ENCODE assay signal across 11 mouse cellular contexts in genomic region chr10:75091478-75092152, GRCm38 (mm10). TPM values are rescaled to one million over a fixed set of nuclear protein-coding genes. Genes with fewer than 3 reads are reported as not detected.
DNase-seq lines count a peak whose midpoint lies in the region; ATAC-seq lines count a peak whose summit lies in the region.
"Had no signal": no experiment of that assay in that cellular context is flagged by ENCODE, and none has a peak within 500 bp of the region (broad histone marks: within the 10 kb centered on the region; RNA-seq: fewer than 3 reads in every experiment).

No protein-coding gene starts in this region.

- no peak overlapping the region for H3K4me3 ChIP-seq in forebrain, embryonic 14.5 days (ENCODE audit: low read depth, low read length)
- H3K4me3 ChIP-seq in forebrain, embryonic 10.5 days = no peak overlapping the region
- H3K4me3 ChIP-seq in heart, embryonic 12.5 days = no peak overlapping the region

- peaks cover 2% of the 10 kb centered on the region; the same call in 1 of the 2 replicates for H3K36me3 ChIP-seq in forebrain, embryonic 14.5 days (ENCODE audit: control insufficient read depth, insufficient read depth, low read length)
- peaks cover 9% of the 10 kb centered on the region for H3K36me3 ChIP-seq in forebrain, embryonic 10.5 days (replicated peaks)
- no peaks in the 10 kb centered on the region; the same call in 1 of the 2 replicates for H3K36me3 ChIP-seq in heart, embryonic 12.5 days

- H3K27ac ChIP-seq in forebrain, embryonic 14.5 days (ENCODE audit: low read depth, low read length) = peak overlapping the region; percentile 33; the same call in 1 of the 2 replicates
- no peak overlapping the region for H3K27ac ChIP-seq in forebrain, embryonic 10.5 days
- H3K27ac ChIP-seq in heart, embryonic 12.5 days (ENCODE audit: poor library complexity, severe bottlenecking) = peak overlapping the region; percentile 54

- WGBS in forebrain, embryonic 14.5 days = 63% methylated on average over 10 of the region's 10 CpGs
- 91% methylated on average over 10 of the region's 10 CpGs for WGBS in forebrain, embryonic 10.5 days
- 61% methylated on average over 10 of the region's 10 CpGs for WGBS in heart, embryonic 12.5 days

- no peak overlapping the region for H3K9ac ChIP-seq in forebrain, embryonic 14.5 days (ENCODE audit: low read length)
- H3K9ac ChIP-seq in heart, embryonic 12.5 days = no peak overlapping the region

- peaks cover 8% of the 10 kb centered on the region for H3K4me1 ChIP-seq in forebrain, embryonic 14.5 days (ENCODE audit: control insufficient read depth, insufficient read depth, low read length)
- peaks cover 16% of the 10 kb centered on the region for H3K4me1 ChIP-seq in forebrain, embryonic 10.5 days
- peaks cover 34% of the 10 kb centered on the region for H3K4me1 ChIP-seq in heart, embryonic 12.5 days (replicated peaks)

- ATAC-seq in forebrain, embryonic 14.5 days = peak; percentile 41; the same call in 1 of the 2 replicates
- no peak for ATAC-seq in heart, embryonic 12.5 days (ENCODE audit: insufficient number of reproducible peaks, low FRiP score)
- no peak for ATAC-seq in inflammation-experienced regulatory T-cells, adult 6 months

- DNase-seq in forebrain, embryonic 14.5 days (ENCODE audit: low spot score) = peak; percentile 68
- no peak for DNase-seq in forebrain, embryonic 10.5 days (ENCODE audit: extremely low spot score, low spot score)
- DNase-seq in urinary bladder, postnatal 14 days (ENCODE audit: low spot score) = peak; percentile 33
- no peak for DNase-seq in urinary bladder, postnatal 10 days (ENCODE audit: low spot score)
- DNase-seq in right cerebral cortex, adult 2 months (ENCODE audit: low spot score in 2 of 2) = no peak
- DNase-seq in right cerebral cortex, postnatal 36 days (ENCODE audit: low spot score in 2 of 2) = no peak
- DNase-seq: adrenal gland, adult 2 months had no signal

- H3K9me3 ChIP-seq in forebrain, embryonic 14.5 days (replicated peaks; ENCODE audit: control insufficient read depth, low read length) = no peaks in the 10 kb centered on the region
- H3K9me3 ChIP-seq in forebrain, embryonic 10.5 days = no peaks in the 10 kb centered on the region
- no peaks in the 10 kb centered on the region; the same call in 1 of the 2 replicates for H3K9me3 ChIP-seq in heart, embryonic 12.5 days (replicated peaks)

- no peak overlapping the region for H3K4me2 ChIP-seq in forebrain, embryonic 14.5 days (ENCODE audit: low read length)
- H3K4me2 ChIP-seq in heart, embryonic 12.5 days = no peak overlapping the region

- no peaks in the 10 kb centered on the region for H3K27me3 ChIP-seq in forebrain, embryonic 14.5 days (replicated peaks; ENCODE audit: control insufficient read depth, insufficient read depth, low read length)
- H3K27me3 ChIP-seq in forebrain, embryonic 10.5 days (ENCODE audit: poor library complexity, severe bottlenecking) = peaks cover 16% of the 10 kb centered on the region
- H3K27me3 ChIP-seq in heart, embryonic 12.5 days (replicated peaks) = peaks cover 40% of the 10 kb centered on the region

RNA-seq across cellular contexts. Expression of gene Bcr, which starts 31.2 kb away (rescaled TPM):
- 12.6 and 12.8 TPM in 2 replicates for polyA plus RNA-seq in forebrain, embryonic 14.5 days (2014; fragmentation: Nextera tagmentation; extraction: Ambion mirVana)
- 6.2 and 7.3 TPM in 2 replicates for polyA plus RNA-seq in forebrain, embryonic 10.5 days (2016; fragmentation: Nextera tagmentation; extraction: Ambion mirVana)
- 21.9 and 23.7 TPM in 2 replicates for polyA plus RNA-seq in heart, embryonic 12.5 days (2016; fragmentation: Nextera tagmentation; extraction: Ambion mirVana)
- polyA plus RNA-seq in inflammation-experienced regulatory T-cells, adult 6 months (2017; shearing (Covaris generic)) = 1 to 10 TPM; 5.5 to 9.0 (median 6.4) TPM

RNA-seq across cellular contexts. Expression of gene Rab36, which starts 54.8 kb away (rescaled TPM):
- polyA plus RNA-seq in forebrain, embryonic 14.5 days (2014; fragmentation: Nextera tagmentation; extraction: Ambion mirVana) = 10.5 and 11.1 TPM in 2 replicates
- polyA plus RNA-seq in forebrain, embryonic 10.5 days (2016; fragmentation: Nextera tagmentation; extraction: Ambion mirVana) = 10.9 and 12.7 TPM in 2 replicates
- polyA plus RNA-seq in heart, embryonic 12.5 days (2016; fragmentation: Nextera tagmentation; extraction: Ambion mirVana) = 4.3 and 4.8 TPM in 2 replicates
- polyA plus RNA-seq in inflammation-experienced regulatory T-cells, adult 6 months (2017; shearing (Covaris generic)) = 1 to 10 TPM in 1 of 3 experiments, under 1 TPM in 2; 0.51 to 1.3 (median 0.63) TPM

RNA-seq across cellular contexts. Expression of gene Rsph14, which starts 59.2 kb away (rescaled TPM):
- polyA plus RNA-seq in forebrain, embryonic 14.5 days (2014; fragmentation: Nextera tagmentation; extraction: Ambion mirVana) = 0.22 TPM in 1 of 2 replicates, not detected in the other
- polyA plus RNA-seq in forebrain, embryonic 10.5 days (2016; fragmentation: Nextera tagmentation; extraction: Ambion mirVana) = not detected in 2 replicates
- polyA plus RNA-seq in heart, embryonic 12.5 days (2016; fragmentation: Nextera tagmentation; extraction: Ambion mirVana) = not detected in 2 replicates
- polyA plus RNA-seq in inflammation-experienced regulatory T-cells, adult 6 months (2017; shearing (Covaris generic)) = not detected
- polyA plus RNA-seq: adrenal gland, adult 2 months; C2C12; spleen, adult 2 months had no signal

Comparison
In these comparisons a context has a peak if more than half of its experiments do, and no peak if none do; other contexts are left out.
1. DNase-seq: peak in forebrain, embryonic 14.5 days (single experiment) and urinary bladder, postnatal 14 days (single experiment); none in forebrain, embryonic 10.5 days (single experiment), urinary bladder, postnatal 10 days (single experiment), right cerebral cortex, adult 2 months (0 of 2) and right cerebral cortex, postnatal 36 days (0 of 2).